Mouse (Mus musculus): ENCODE results near the gene Gm17581.
"Not testable (repeated sequence)": the region's sequence is repeated elsewhere in the genome, so short reads cannot be mapped to it uniquely, and the experiment has no call there.

Gene Gm17581

GRCm38 (mm10) chr2:155737803-155738202, 2.1 kb upstream of the Gm17581 start:
- no peak for DNase-seq (ENCODE audit: low spot score in 2 of 2)

- no peak for DNase-seq (ENCODE audit: low spot score in 2 of 2)
These were observed 1.3 kb upstream of the Gm17581 start for GRCm38 (mm10) chr2:155736936-155737335.

- no peak for DNase-seq (ENCODE audit: low spot score in 2 of 2)
These were observed 586 bp downstream of the Gm17581 start for GRCm38 (mm10) chr2:155735080-155735479.

GRCm38 (mm10) chr2:155729158-155729645, 6.5 kb downstream of the Gm17581 start, which contains the start of gene Edem2:
TSS of gene Edem2 (minus strand) at chr2:155729475.
- peak; percentile 94 to 95 for DNase-seq (ENCODE audit: low spot score in 2 of 2)

GRCm38 (mm10) chr2:155728742-155729141, 6.9 kb downstream of the Gm17581 start:
- no peak for DNase-seq (ENCODE audit: low spot score in 2 of 2)

- DNase-seq (ENCODE audit: low spot score in 2 of 2) = no peak
These were observed 7.8 kb downstream of the Gm17581 start for GRCm38 (mm10) chr2:155727764-155728395.

GRCm38 (mm10) chr2:155726302-155726701, 9.4 kb downstream of the Gm17581 start:
- no peak for DNase-seq (ENCODE audit: low spot score in 2 of 2)

- DNase-seq (ENCODE audit: low spot score in 2 of 2) = no peak
These were observed 11.1 kb downstream of the Gm17581 start for GRCm38 (mm10) chr2:155724526-155724925.

- no peak for DNase-seq (ENCODE audit: low spot score in 2 of 2)
These were observed 11.6 kb downstream of the Gm17581 start for GRCm38 (mm10) chr2:155724036-155724435.

GRCm38 (mm10) chr2:155720585-155720984, 15.1 kb downstream of the Gm17581 start:
- DNase-seq (ENCODE audit: low spot score in 2 of 2) = no peak

GRCm38 (mm10) chr2:155717082-155717990, 18.3 kb downstream of the Gm17581 start:
- DNase-seq (ENCODE audit: low spot score in 2 of 2) = no peak

GRCm38 (mm10) chr2:155710557-155710956, 25.1 kb downstream of the Gm17581 start:
- DNase-seq (ENCODE audit: low spot score in 2 of 2) = no peak

GRCm38 (mm10) chr2:155707251-155707650, 28.4 kb downstream of the Gm17581 start:
- DNase-seq (ENCODE audit: low spot score in 2 of 2) = no peak

- no peak for DNase-seq (ENCODE audit: low spot score in 2 of 2)
These were observed 32.0 kb downstream of the Gm17581 start for GRCm38 (mm10) chr2:155703630-155704029.

GRCm38 (mm10) chr2:155701399-155701919, 34.2 kb downstream of the Gm17581 start:
- no peak for DNase-seq (ENCODE audit: low spot score in 2 of 2)

GRCm38 (mm10) chr2:155698443-155698842, 37.2 kb downstream of the Gm17581 start:
- not testable (repeated sequence) for DNase-seq (ENCODE audit: low spot score in 2 of 2)

- no peak for DNase-seq (ENCODE audit: low spot score in 2 of 2)
These were observed 38.8 kb downstream of the Gm17581 start for GRCm38 (mm10) chr2:155696851-155697250.

- DNase-seq (ENCODE audit: low spot score in 2 of 2) = peak; percentile 75 to 84
These were observed 39.5 kb downstream of the Gm17581 start for GRCm38 (mm10) chr2:155696091-155696558.

GRCm38 (mm10) chr2:155695316-155695715, 40.4 kb downstream of the Gm17581 start:
- no peak for DNase-seq (ENCODE audit: low spot score in 2 of 2)

- DNase-seq (ENCODE audit: low spot score in 2 of 2) = no peak
These were observed 41.1 kb downstream of the Gm17581 start for GRCm38 (mm10) chr2:155694564-155694963.

- DNase-seq (ENCODE audit: low spot score in 2 of 2) = no peak
These were observed 42.5 kb downstream of the Gm17581 start for GRCm38 (mm10) chr2:155693136-155693535.
